Mouse (Mus musculus): ENCODE measurements around the gene Itgav.

Gene Itgav

DNA sequence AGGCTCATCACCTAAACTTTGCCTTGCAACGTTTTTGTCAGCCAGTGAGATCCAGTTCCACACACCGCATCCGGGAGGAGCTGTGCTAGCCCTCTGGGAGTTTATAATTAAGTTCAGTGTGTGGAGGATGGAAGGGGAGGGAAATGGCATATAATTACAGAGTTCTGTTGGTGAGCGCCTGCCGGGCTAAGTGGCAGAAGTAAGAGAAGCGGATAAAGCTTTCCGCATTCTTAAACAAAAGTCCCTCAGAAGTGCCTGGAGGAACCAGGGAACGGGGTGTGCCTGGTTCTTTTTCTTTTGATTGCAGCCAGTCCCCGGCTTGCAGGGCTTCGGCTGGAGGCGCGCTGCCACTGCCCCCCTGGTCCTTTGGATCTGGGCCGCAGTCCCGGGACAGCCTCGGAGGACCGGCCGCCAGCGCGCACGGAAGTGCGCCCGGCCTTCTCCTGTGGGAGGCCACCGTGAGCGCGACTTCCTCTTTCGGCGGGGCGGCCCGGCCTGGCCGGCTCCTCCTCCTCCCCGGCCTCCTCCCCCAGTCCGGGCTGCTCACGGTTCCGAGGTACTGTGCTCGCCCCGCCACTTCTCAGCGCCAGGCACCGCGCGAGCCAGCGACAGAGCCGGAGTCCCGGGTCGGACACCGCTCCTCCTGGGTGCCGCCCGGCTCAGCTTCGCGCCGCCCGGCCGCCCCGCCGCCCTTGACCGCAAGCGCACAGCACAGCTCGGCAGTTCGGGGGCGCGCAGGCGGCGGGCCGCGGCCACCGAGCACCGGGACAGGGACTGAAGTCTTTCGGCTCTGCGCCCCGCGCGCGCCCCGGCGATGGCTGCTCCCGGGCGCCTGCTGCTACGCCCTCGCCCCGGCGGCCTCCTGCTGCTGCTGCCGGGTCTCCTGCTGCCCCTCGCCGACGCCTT is at the start of gene Itgav:
Gene Itgav (plus strand): TSS at position 477 of the 906 bp plus-strand sequence.
- DNase-seq (ENCODE audit: low read depth) = peak; percentile 79

GRCm38 (mm10) chr2:83674421-83674820 is 49.8 kb upstream of the Itgav start:
- no peak for DNase-seq (ENCODE audit: low read depth)

GRCm38 (mm10) chr2:83674896-83675295 is 49.3 kb upstream of the Itgav start:
- no peak for DNase-seq (ENCODE audit: low read depth)

DNA sequence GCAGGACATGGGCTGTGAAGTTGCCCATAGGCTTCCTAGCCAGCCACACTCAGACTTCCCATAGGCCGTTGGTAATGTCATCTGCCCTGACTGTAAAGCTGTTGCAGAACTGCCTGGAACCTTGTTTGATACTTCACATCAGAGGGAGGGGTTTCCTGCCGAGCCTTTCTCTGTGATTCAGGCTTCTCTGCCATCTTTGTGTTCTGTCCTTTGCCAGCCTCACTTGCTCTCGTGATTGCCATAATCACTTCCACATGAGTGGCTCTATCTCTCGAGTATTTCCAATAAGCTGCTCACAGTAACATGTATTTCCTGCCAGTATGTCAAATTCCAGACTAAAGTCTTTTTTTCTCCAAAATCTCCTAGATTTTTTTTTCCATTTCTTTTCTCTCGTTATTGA is 48.5 kb upstream of the Itgav start:
- DNase-seq (ENCODE audit: low read depth) = no peak

DNA sequence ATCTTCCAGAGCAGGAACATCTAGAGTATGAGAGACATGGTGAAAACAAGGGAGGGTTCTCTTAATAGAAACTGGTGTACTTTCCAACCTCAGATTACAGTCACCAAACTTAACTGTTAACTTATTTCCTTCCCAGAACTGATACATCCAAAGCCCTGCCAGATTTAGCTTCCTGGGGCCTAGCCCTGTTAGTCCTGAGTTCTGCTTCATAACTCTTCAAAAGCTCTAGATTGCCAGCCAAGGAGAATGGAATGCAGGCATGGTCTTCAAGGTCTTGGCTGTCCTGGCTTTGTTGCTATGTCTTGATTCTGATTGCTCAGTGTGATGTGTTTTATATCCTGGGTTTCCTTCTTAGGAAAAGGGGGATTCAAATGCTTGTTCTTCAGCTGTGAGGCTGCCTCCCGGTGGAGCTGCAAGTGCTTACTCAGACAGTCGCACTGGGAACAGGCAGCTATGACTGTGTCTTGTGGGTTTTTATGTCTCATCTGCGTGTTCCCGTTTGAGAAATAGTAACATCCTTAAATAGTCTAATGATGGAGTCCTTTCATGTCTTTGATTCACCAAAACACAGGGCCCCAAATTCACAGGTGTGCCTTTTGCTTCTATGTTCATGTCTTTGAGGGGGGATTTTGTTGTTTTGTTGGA is 47.8 kb upstream of the Itgav start:
- DNase-seq (ENCODE audit: low read depth) = no peak

DNA sequence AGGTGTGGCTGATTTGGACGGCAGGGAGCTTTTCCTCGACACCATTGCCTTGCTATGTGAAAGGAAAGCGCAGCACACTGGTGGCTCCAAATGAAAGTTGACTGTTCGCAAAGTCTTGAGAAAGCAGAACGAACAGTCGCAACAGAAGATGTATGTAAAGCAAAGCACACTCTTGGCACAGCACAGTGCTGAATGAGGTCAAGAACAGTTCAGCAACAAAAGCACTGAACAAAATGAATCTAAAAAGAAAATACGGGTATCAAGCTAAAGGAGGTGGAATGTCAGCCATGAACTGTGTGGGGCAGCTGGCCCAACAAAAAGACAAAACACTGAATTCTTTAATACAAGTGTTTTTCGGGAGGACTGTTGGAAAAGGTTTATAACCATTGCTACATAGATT is 42.9 kb upstream of the Itgav start:
- no peak for DNase-seq (ENCODE audit: low read depth)

DNA sequence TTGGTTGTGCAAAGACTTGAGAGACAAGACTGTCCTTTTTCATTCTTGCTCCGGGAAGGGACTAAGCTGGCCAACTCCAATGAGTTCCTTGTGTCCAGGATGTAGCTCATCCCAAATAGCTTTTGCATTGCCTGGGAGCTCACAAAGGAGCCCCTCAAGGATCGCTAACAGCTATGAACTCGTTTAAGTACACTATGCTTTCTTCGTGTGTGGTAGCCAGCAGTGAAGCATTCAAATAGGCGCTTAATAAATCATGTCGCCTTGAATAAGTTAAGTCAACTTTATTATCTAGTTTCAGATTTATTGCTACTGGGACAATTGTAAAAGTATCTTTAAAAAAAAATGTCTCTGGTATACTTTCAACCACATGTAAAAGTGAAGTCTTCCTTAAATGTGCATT is 42.4 kb upstream of the Itgav start:
- no peak for DNase-seq (ENCODE audit: low read depth)

GRCm38 (mm10) chr2:83682282-83682681 is 41.9 kb upstream of the Itgav start:
- DNase-seq (ENCODE audit: low read depth) = no peak

- no peak for DNase-seq (ENCODE audit: low read depth)
These were observed 40.3 kb upstream of the Itgav start for GRCm38 (mm10) chr2:83683731-83684519.

- DNase-seq (ENCODE audit: low read depth) = no peak
These were observed 39.5 kb upstream of the Itgav start for GRCm38 (mm10) chr2:83684691-83685090.

DNA sequence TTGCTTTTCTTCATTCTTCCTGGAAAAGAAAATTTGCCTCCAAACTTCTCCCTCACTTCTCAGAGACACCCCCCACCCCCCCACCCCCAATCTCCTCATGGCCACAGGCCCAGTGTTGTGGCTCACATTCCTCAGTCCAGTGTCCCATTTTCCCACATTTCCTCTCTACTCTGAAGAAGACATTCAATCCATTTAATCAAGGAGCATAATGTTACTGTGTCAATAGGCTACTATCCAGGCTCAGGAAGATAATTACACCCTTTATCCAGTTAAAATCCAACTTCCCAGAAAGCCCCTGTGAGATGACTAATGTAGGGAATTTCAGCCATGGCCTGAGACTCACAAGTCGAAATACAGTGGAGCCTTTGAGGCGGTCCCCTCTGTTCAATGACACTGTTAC is 33.8 kb upstream of the Itgav start:
- DNase-seq (ENCODE audit: low read depth) = no peak

DNA sequence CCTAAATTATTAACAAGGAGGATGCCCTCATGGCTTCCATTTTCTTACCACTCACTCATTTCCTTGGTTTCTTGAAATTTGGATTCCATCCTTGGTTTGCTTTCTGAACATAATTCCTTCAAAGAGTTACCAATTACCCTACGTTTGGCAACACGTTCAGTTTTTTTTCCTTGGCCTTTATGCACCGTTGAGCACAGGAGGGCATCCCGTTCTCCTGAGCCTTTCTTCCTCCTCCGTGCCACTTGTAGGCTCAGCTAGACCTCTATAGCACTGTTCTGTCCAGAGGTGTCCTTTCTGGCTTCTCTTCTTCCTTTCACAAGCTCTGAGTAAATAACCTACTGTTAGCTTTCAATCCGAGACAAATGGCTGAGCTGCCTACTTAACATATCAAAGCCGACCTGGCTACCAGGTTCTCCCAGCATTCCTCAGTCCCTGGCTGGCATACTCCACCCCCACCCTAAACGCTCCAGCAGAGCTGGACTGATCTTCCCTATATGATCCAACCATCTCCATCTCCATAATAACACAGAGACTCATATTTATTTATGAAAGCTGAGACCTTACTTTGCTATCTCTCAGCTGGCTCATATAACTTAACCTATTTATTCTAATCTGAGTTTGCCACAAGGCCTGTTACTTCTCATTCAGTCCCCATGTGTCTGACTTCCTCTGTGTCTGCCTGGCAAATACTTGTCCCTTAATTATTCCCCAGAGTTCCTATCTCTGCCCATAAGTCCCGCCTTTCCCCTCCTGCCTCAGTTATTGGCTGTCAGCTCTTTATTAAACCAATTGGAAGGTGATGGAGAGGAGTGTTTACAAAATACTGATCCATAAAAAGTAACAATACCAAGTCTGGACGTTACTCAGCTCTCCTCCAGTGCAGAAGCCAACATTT is 31.3 kb upstream of the Itgav start:
- DNase-seq (ENCODE audit: low read depth) = no peak

DNA sequence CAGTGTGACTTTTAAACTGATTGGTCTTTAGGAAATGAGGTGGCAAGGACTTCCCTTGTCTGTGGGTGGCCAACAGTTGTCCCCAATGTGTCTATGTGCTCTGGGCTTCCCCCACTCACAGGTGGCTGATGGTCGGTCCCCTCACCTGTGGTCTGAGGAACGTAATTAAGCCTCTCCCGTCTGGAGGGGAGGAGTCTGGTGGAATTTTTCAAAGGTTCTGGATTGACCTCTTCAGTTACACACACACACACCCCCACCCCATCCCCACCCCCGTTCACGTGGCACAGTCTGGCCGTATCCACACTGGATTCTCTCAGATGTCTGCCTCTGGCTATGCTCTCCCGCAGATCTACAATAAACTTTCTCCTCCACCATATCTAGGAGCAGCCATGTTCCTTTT is 30.1 kb upstream of the Itgav start:
- no peak for DNase-seq (ENCODE audit: low read depth)

GRCm38 (mm10) chr2:83695345-83696247 is 28.6 kb upstream of the Itgav start:
- DNase-seq (ENCODE audit: low read depth) = no peak

DNA sequence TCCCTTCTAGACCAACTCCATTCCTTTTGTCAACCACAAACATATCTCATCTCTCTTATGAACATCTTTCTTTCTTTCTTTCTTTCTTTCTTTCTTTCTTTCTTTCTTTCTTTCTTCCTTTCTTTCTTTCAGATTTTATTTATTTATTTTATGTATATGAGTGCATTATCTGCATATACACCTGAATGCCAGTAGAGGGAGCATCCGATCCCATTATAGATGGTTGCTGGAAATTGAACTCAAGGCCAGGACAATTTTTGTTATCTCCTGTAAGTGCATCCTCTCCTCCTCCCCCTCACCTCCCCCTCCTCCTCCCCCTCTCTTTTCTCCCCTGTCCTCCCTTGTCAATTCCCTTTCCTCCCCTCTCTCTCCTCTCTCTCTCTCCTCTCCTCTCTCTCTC is 25.7 kb upstream of the Itgav start:
- peak; percentile 38 for DNase-seq (ENCODE audit: low read depth)

- no peak for DNase-seq (ENCODE audit: low read depth)
These were observed 24.9 kb upstream of the Itgav start for GRCm38 (mm10) chr2:83699324-83699723.

DNA sequence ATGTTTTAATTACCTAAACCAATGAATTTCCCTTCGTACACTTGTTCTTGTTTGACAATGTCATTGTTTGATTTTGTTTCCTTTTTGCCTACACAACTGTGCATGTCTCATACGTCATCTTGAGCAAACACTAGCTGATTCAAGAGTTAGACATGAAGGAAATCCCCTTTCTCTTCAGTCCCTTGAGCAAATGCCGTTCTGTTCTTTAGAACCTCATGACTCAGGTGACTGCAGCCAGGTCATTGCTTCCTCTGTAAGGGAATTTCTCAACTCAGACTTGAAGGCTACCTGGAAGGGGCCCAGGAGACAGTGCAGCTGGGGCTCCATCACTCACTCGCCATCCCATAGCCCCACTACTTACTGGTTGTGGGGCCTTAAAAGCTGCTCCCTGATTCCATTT is 23.5 kb upstream of the Itgav start:
- DNase-seq (ENCODE audit: low read depth) = peak; percentile 18

DNA sequence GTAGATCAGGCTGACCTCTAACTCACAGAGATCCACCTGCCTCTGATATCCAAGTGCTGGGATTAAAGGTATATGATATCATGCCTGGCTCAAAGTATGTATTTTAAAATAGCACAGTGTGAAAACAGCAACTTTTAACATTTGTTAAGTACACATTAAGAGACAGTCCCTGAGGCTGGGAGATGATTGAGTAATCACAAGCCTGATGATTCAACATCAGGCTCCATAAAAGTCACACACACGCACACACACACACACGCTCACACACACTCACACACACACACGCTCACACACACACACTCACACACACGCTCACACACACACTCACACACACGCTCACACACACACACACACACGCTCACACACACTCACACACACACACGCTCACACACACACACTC is 21.8 kb upstream of the Itgav start:
- DNase-seq (ENCODE audit: low read depth) = no peak

DNA sequence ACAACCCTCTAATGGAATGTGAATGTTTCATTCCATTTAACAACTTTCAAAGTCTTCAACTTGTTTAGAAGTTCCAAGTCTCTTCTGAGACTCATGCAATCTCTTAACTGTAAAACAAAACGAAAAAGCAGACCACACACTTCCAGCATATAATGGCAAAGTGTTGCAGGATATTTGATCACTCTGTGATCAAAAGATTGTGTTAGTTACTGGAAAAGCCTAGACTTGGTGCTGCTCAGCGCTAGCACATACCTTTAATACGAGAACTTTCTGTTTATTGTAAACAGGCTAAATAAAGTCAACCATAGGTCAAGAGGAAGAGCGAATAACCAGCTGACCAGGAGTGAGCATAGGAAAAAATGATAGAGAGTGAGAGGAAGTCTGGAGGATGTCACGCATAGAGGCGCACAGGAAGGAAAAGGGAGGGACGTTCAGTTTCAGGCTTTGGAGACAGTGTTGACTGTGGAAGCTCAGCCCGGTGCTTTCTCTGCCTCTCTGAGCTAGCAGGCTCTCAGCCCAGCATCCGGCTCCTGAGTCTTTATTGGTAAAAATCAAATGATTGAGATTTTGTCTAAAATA is 18.5 kb upstream of the Itgav start:
- no peak for DNase-seq (ENCODE audit: low read depth)

DNA sequence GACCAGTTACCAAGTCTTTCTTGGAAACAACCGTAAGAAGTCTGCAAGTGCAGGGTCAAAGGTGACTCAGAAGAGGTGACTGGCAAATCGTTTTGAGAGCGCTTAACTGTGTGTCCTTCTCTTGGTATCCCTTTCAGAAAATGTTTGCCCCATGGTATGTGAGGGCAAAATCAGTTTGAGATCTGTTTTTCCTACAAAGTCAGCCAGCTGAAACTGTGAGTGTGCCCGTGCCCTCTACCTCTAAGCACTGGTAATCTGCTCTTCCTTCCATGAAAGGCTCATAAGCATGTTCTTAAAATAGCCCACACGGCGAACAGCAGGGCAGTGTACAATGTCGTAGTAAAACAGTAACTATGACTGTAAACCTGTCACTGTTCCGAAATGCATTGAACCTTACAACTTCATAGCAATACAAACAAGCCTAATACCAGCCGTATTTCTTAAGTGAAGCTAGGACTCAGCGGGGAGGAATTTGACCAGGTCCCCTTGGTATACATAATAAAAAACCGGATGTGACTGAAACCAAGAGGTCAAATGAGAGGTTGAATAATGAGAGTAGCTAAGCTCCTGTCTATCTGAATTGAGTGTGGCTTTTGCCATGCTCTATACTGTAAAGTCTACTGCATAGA is 14.2 kb upstream of the Itgav start:
- no peak for DNase-seq (ENCODE audit: low read depth)
